Mouse (Mus musculus) liver, adult 2 months (tissue): Measurements from ENCODE around the gene Srebf2. TPM values are rescaled to one million over a fixed set of nuclear protein-coding genes. Genes with fewer than 3 reads are reported as not detected.

Experiments used
- DNase-seq: peaks from one replicate; pipeline ENCODE4 v3.0.0-alpha.2; 2011; ENCODE audit warnings: low read depth, low spot score; ENCODE audit errors: extremely low read depth
- H3K27ac ChIP-seq: fragments of 200-500 bp; replicated peaks from 2 replicates; pipeline ENCODE4 v1.5.1; 2012; ENCODE audit warnings: low read depth, mild to moderate bottlenecking, control low read depth, inconsistent platforms, low read length; ENCODE audit not compliant: insufficient read depth
- H3K27me3 ChIP-seq: fragments of 200-500 bp; 2 replicates; pipeline ENCODE4 v1.6.1; 2012; ENCODE audit warnings: mild to moderate bottlenecking, moderate library complexity, low read length, inconsistent platforms; ENCODE audit not compliant: control insufficient read depth, insufficient read depth
- H3K36me3 ChIP-seq: fragments of 200-500 bp; 2 replicates; pipeline ENCODE4 v1.6.1; 2012; ENCODE audit warnings: low read length, inconsistent platforms; ENCODE audit not compliant: control insufficient read depth, insufficient read depth
- H3K4me1 ChIP-seq: fragments of 200-500 bp; 2 replicates; pipeline ENCODE4 v1.6.1; 2011; ENCODE audit warnings: low read length; ENCODE audit not compliant: control insufficient read depth, insufficient read depth
- H3K4me3 ChIP-seq: fragments of 200-500 bp; 2 replicates; pipeline ENCODE4 v1.5.1; 2011; ENCODE audit warnings: low read depth, mild to moderate bottlenecking, control low read depth, low read length, moderate library complexity; ENCODE audit not compliant: insufficient read depth
- H3K79me2 ChIP-seq: fragments of 200-500 bp; 2 replicates; pipeline ENCODE4 v1.6.1; 2012; ENCODE audit warnings: inconsistent platforms, mild to moderate bottlenecking, low read length, moderate library complexity; ENCODE audit not compliant: control insufficient read depth, insufficient read depth
- H3K9ac ChIP-seq: fragments of 200-500 bp; 2 replicates; pipeline ENCODE4 v1.6.1; 2012; ENCODE audit warnings: low read depth, mild to moderate bottlenecking, control low read depth, inconsistent platforms, low read length
- CTCF ChIP-seq: fragments of 200-500 bp; IDR thresholded peaks from 2 replicates; pipeline ENCODE4 v1.5.1; 2011; ENCODE audit warnings: low read depth, low read length, control low read depth
- POLR2A ChIP-seq: fragments of 200-500 bp; IDR thresholded peaks from 2 replicates; pipeline ENCODE4 v1.6.1; 2011; ENCODE audit warnings: low read length, control low read depth; ENCODE audit not compliant: insufficient read depth; ENCODE audit errors: extremely low read depth
- WGBS: fragments of 180-500 bp; shearing (Covaris S2); methylation state at CpG from one replicate; pipeline ENCODE4 v1.1.7; 2018; 5-methylcytosine and 5-hydroxymethylcytosine counted together
- polyA plus RNA-seq: library from polyadenylated mRNA; depleted of rRNA; stranded (reverse); fragments of >200 nt; gene quantifications from 2 replicates; pipeline ENCODE4 v1.2.3, GENCODE M21; 2012
- total RNA-seq: library from RNA; depleted of rRNA; stranded (reverse); fragments of >200 nt; gene quantifications from 2 replicates; pipeline ENCODE4 v1.2.3, GENCODE M21; 2014

Gene Srebf2
- total and polyA plus RNA-seq, 2 experiments: 16.5 to 66.3 TPM

DNA sequence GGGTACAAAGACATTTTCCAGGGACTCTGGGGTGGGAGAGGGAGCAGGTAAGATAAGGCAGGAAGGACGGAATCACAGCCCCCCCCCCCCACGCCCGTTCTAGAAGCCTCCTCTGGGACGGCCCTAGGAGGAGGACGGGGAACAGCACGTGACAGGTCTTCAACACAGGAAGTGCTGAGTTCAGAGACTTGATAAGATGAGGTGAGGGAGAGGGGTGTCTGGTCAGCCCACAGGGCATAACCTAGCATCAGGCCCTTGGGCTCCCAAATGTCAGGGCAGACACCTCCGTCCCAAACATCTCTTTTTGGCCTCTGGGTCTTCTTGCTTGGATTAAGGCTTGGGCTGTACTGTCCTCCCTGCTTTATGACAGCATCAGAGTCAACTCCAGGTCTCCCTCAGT, 76.3 kb downstream of the Srebf2 start:
- no peaks in the 10 kb centered on the region for H3K79me2 ChIP-seq
- H3K27ac ChIP-seq: no peak overlapping the region
- WGBS: 37% methylated on average over 7 of the region's 7 CpGs
- H3K27me3 ChIP-seq: peaks cover 9% of the 10 kb centered on the region
- TF ChIP-seq CTCF: no peak
- H3K4me3 ChIP-seq: no peak overlapping the region
- no peak for DNase-seq
- no peak overlapping the region for H3K9ac ChIP-seq
- H3K4me1 ChIP-seq: no peaks in the 10 kb centered on the region
- H3K36me3 ChIP-seq: no peaks in the 10 kb centered on the region

DNA sequence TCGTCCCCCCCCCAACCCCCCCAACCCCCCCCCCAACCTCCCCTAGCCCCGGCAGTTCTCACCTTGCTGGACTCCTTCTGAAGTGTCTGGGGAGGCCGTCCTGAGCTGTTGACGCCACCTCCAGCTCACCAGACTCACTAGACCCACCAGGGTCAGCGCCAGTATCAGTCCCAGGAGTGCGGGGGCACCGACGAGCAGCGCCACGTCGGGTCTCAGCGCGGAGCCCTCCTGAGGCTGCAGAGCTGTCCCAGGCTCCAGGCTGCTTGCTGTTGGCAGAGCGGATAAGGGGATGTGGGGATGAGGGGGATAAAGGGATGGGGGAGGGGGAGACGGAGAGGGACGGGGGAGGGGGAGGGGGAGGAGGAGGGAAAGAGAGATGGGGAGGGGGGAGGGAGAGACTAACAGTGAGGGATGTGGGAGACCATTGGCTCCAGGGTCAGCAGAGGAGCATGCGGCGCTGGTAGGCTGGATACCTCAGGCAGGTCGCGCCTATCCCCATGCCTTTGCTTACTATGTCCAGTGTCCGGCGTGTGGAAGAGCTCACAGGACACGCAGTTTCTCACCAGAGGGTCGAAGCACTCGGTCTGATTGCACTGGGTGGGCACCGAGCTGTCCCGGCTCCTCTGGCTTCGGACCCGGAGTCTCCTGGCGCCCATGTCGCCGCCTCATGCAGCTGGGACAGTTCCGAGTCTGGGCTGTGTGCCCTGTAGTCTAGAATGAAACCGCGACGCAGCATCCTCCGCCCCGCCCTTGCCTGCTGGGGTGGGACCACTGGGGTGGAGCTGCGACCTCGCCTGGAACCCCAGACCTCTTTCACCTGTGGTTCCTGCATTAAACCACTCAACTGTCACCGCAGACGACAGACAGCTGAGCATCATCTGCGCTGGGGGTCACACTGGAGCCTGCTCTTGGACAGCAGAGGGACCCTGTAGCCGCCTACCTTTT, 76.9 kb downstream of the Srebf2 start, which contains the start of gene Tnfrsf13c:
TSS of gene Tnfrsf13c (minus strand) at position 713 of the 945 bp plus-strand sequence.
- H3K9ac ChIP-seq: no peak within 1 kb of the TSS

GRCm38 (mm10) chr15:82224602-82225215, 77.7 kb downstream of the Srebf2 start:
- Histone ChIP-seq H3K9ac (no peak overlapping the region), H3K27ac (no peak overlapping the region)

More for the DNA sequence above, 76.9 kb downstream of the Srebf2 start, which contains the start of gene Tnfrsf13c:
- H3K36me3 ChIP-seq: no peaks in the 10 kb centered on the region
- 5% methylated on average over 44 of the region's 44 CpGs for WGBS
- no peaks in the 10 kb centered on the region for H3K79me2 ChIP-seq
- H3K4me3 ChIP-seq: peak within 1 kb of the TSS; percentile 28; the same call in 1 of the 2 replicates
- no peak for TF ChIP-seq CTCF
- TF ChIP-seq POLR2A: no peak
- DNase-seq: no peak
- H3K27ac ChIP-seq: no peak within 1 kb of the TSS
- no peaks in the 10 kb centered on the region for H3K4me1 ChIP-seq
- H3K27me3 ChIP-seq: peaks cover 9% of the 10 kb centered on the region

DNA sequence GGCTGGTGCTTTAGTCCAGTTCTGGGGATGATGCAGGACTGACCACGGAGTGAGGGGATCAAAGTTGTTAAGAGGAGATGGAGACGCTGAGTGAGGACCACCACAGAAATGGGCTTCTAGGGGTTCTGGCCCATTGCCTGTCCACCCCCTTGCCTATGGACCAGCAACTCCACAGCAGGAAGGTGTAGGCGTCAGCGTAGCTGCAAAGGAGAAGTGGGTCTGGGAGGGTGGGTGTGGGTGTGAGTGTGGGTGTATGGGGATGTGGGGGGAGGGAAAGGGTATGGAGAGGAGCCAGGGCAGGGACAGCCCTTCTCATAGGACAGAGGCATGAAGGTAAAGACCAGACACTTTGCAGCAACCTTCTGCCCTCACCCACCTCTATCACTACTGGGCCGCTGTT, 78.8 kb downstream of the Srebf2 start:
- DNase-seq: no peak
- peaks cover 9% of the 10 kb centered on the region for H3K27me3 ChIP-seq
- no peaks in the 10 kb centered on the region for H3K36me3 ChIP-seq
- H3K4me3 ChIP-seq: no peak overlapping the region
- no peaks in the 10 kb centered on the region for H3K79me2 ChIP-seq
- H3K27ac ChIP-seq: no peak overlapping the region
- TF ChIP-seq POLR2A (no peak), CTCF (no peak)
- 90% methylated on average over 5 of the region's 5 CpGs for WGBS
- H3K4me1 ChIP-seq: no peaks in the 10 kb centered on the region
- no peak overlapping the region for H3K9ac ChIP-seq

More at GRCm38 (mm10) chr15:82224602-82225215, 77.7 kb downstream of the Srebf2 start:
- DNase-seq: no peak
- 38% methylated on average over 7 of the region's 7 CpGs for WGBS
- H3K27me3 ChIP-seq: peaks cover 9% of the 10 kb centered on the region
- no peak overlapping the region for H3K4me3 ChIP-seq
- no peak for TF ChIP-seq CTCF
- TF ChIP-seq POLR2A: no peak
- H3K79me2 ChIP-seq: no peaks in the 10 kb centered on the region
- no peaks in the 10 kb centered on the region for H3K36me3 ChIP-seq
- H3K4me1 ChIP-seq: no peaks in the 10 kb centered on the region

DNA sequence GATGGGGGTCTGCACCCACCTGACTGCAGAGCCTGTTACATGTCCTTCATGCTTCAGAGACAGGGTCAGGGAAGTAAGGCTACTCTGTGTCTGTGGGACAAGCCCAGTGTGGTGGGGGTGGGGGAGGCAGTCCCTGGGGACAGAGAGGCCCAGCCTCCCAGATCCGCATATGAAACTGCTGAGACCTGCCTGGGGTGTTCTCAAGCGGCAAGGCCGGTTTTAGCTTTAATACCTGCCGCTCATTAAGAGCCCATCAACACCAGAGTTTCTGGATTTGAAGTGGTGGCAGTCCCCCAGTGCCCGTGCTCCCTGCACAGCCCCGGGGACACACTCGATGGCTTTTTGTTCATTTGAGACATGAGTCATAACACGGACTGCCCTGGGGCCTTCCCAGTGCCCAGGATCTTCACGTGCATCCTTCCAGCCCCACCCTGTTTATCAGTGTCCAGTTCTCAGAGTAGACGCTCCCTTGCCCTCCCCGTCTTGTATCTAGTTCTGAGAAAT, 82.6 kb downstream of the Srebf2 start:
- no peak for TF ChIP-seq POLR2A
- TF ChIP-seq CTCF: no peak
- Histone ChIP-seq H3K27me3 (peaks cover under 1% of the 10 kb centered on the region; the same call in 1 of the 2 replicates), H3K4me1 (no peaks in the 10 kb centered on the region), H3K9ac (no peak overlapping the region), H3K27ac (no peak overlapping the region), H3K36me3 (no peaks in the 10 kb centered on the region), H3K79me2 (no peaks in the 10 kb centered on the region), H3K4me3 (no peak overlapping the region)
- 82% methylated on average over 11 of the region's 11 CpGs for WGBS
- no peak for DNase-seq
